Mouse (Mus musculus) hindbrain, embryonic 13.5 days (tissue): ENCODE measurements around the gene Hoxa1. TPM values are rescaled to one million over a fixed set of nuclear protein-coding genes. Genes with fewer than 3 reads are reported as not detected.

ENCODE experiments used
- ATAC-seq: fragments of 200-750 bp; cut with Nextera tagmentation; 2 replicates; pipeline ENCODE4 v1.8.0; 2017; ENCODE audit warnings: moderate TSS enrichment; ENCODE audit not compliant: low FRiP score
- H3K27ac ChIP-seq: fragments of 300-500 bp; sonication (generic); 2 replicates; pipeline ENCODE4 v1.5.1; 2015; ENCODE audit warnings: inconsistent platforms, mild to moderate bottlenecking, moderate library complexity
- H3K27me3 ChIP-seq: fragments of 300-500 bp; sonication (generic); 2 replicates; pipeline ENCODE4 v1.6.1; 2015; ENCODE audit warnings: mild to moderate bottlenecking, inconsistent platforms
- H3K36me3 ChIP-seq: fragments of 300-500 bp; sonication (generic); 2 replicates; pipeline ENCODE4 v1.6.1; 2015; ENCODE audit warnings: mild to moderate bottlenecking, inconsistent platforms
- H3K4me1 ChIP-seq: fragments of 300-500 bp; sonication (generic); replicated peaks from 2 replicates; pipeline ENCODE4 v1.6.1; 2015; ENCODE audit warnings: inconsistent platforms
- H3K4me2 ChIP-seq: fragments of 300-500 bp; sonication (generic); 2 replicates; pipeline ENCODE4 v1.6.1; 2015; ENCODE audit warnings: inconsistent platforms, mild to moderate bottlenecking, moderate library complexity
- H3K4me3 ChIP-seq: fragments of 300-500 bp; sonication (generic); 2 replicates; pipeline ENCODE4 v1.5.1; 2015; ENCODE audit warnings: mild to moderate bottlenecking, inconsistent platforms
- H3K9ac ChIP-seq: fragments of 300-500 bp; sonication (generic); 2 replicates; pipeline ENCODE4 v1.6.1; 2015; ENCODE audit warnings: mild to moderate bottlenecking, inconsistent platforms
- H3K9me3 ChIP-seq: fragments of 300-500 bp; sonication (generic); 2 replicates; pipeline ENCODE4 v1.6.1; 2016; ENCODE audit warnings: inconsistent platforms
- WGBS: fragments of 180-500 bp; shearing (Covaris S2); methylation state at CpG from one replicate; pipeline ENCODE4 v1.1.7; 2015; 5-methylcytosine and 5-hydroxymethylcytosine counted together
- polyA plus RNA-seq: library from polyadenylated mRNA; unstranded; fragments of >200 nt; fragmentation: Nextera tagmentation; extraction: Ambion mirVana; gene quantifications from 2 replicates; pipeline ENCODE4 v1.2.1, GENCODE M21; 2015

Gene Hoxa1
- polyA plus RNA-seq, 1 experiment from 2014 or later, result 2.0 TPM

DNA sequence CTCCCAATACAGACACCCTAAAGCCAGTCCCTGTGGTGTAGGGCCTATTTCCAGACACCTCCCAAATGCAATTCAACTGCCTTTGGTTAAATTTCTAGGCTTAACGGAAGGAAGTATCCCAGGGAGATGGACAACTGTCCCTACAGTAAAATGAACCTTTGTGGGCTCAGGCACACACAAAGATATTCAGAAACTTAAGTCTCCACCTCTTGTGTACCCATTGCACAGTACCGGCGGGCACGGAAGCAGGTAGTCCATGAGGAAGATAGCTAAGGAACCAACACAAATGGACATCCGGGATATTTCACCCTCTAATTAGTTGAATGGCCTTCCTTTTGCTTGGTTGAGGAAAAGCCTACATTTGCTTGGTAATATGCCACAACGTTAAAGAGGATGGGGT lies 18.3 kb upstream of the Hoxa1 start:
- Histone ChIP-seq H3K9ac (peak overlapping the region; percentile 97), H3K27ac (peak overlapping the region; percentile 99), H3K9me3 (no peaks in the 10 kb centered on the region), H3K36me3 (no peaks in the 10 kb centered on the region), H3K4me2 (peak overlapping the region; percentile 88), H3K4me1 (peaks cover 34% of the 10 kb centered on the region), H3K27me3 (peaks cover 48% of the 10 kb centered on the region), H3K4me3 (peak overlapping the region; percentile 70)
- ATAC-seq, result no peak
- under 1% methylated on average over 6 of the region's 6 CpGs for WGBS

GRCm38 (mm10) chr6:52175864-52176263 lies 17.7 kb upstream of the Hoxa1 start:
- Histone ChIP-seq H3K4me2 (peak overlapping the region; percentile 88), H3K27ac (peak overlapping the region; percentile 99), H3K9me3 (no peaks in the 10 kb centered on the region), H3K36me3 (no peaks in the 10 kb centered on the region; the same call in 1 of the 2 replicates), H3K4me3 (peak overlapping the region; percentile 70), H3K4me1 (peaks cover 34% of the 10 kb centered on the region), H3K27me3 (peaks cover 48% of the 10 kb centered on the region), H3K9ac (peak overlapping the region; percentile 97)
- ATAC-seq, result peak; percentile 62
- WGBS, result under 1% methylated on average over 19 of the region's 35 CpGs

- Histone ChIP-seq H3K27me3 (peaks cover 47% of the 10 kb centered on the region), H3K4me3 (peak overlapping the region; percentile 70), H3K9ac (peak overlapping the region; percentile 97), H3K9me3 (no peaks in the 10 kb centered on the region), H3K4me1 (peaks cover 34% of the 10 kb centered on the region), H3K27ac (peak overlapping the region; percentile 99), H3K4me2 (peak overlapping the region; percentile 88), H3K36me3 (no peaks in the 10 kb centered on the region; the same call in 1 of the 2 replicates)
- under 1% methylated on average over 30 of the region's 41 CpGs for WGBS
- no peak for ATAC-seq
These were observed 17.0 kb upstream of the Hoxa1 start for GRCm38 (mm10) chr6:52174968-52175751.

- Histone ChIP-seq H3K36me3 (peaks cover 3% of the 10 kb centered on the region; the same call in 1 of the 2 replicates), H3K9ac (peak overlapping the region; percentile 100), H3K27ac (peak overlapping the region; percentile 100), H3K4me3 (peak overlapping the region; percentile 70), H3K27me3 (peaks cover 38% of the 10 kb centered on the region), H3K4me2 (peak overlapping the region; percentile 88), H3K9me3 (no peaks in the 10 kb centered on the region), H3K4me1 (peaks cover 42% of the 10 kb centered on the region)
- no peak for ATAC-seq
- 7% methylated on average over 4 of the region's 4 CpGs for WGBS
These were observed 15.5 kb upstream of the Hoxa1 start for GRCm38 (mm10) chr6:52173648-52174047.

- Histone ChIP-seq H3K27ac (peak overlapping the region; percentile 100), H3K4me3 (peak overlapping the region; percentile 70), H3K4me1 (peaks cover 44% of the 10 kb centered on the region), H3K4me2 (peak overlapping the region; percentile 88), H3K9me3 (no peaks in the 10 kb centered on the region), H3K36me3 (peaks cover 3% of the 10 kb centered on the region; the same call in 1 of the 2 replicates), H3K27me3 (peaks cover 37% of the 10 kb centered on the region), H3K9ac (peak overlapping the region; percentile 100)
- WGBS, result under 1% methylated on average over 35 of the region's 35 CpGs
- peak; percentile 85 for ATAC-seq
These were observed 14.4 kb upstream of the Hoxa1 start for GRCm38 (mm10) chr6:52172501-52172900.

- Histone ChIP-seq H3K4me3 (peak overlapping the region; percentile 70), H3K9me3 (no peaks in the 10 kb centered on the region), H3K9ac (peak overlapping the region; percentile 100), H3K36me3 (peaks cover 3% of the 10 kb centered on the region; the same call in 1 of the 2 replicates), H3K27me3 (peaks cover 37% of the 10 kb centered on the region), H3K27ac (peak overlapping the region; percentile 100), H3K4me1 (peaks cover 44% of the 10 kb centered on the region), H3K4me2 (peak overlapping the region; percentile 88)
- peak; percentile 1; the same call in 1 of the 2 replicates for ATAC-seq
- WGBS, result 3% methylated on average over 7 of the region's 7 CpGs
These were observed 13.8 kb upstream of the Hoxa1 start for GRCm38 (mm10) chr6:52171938-52172337.

DNA sequence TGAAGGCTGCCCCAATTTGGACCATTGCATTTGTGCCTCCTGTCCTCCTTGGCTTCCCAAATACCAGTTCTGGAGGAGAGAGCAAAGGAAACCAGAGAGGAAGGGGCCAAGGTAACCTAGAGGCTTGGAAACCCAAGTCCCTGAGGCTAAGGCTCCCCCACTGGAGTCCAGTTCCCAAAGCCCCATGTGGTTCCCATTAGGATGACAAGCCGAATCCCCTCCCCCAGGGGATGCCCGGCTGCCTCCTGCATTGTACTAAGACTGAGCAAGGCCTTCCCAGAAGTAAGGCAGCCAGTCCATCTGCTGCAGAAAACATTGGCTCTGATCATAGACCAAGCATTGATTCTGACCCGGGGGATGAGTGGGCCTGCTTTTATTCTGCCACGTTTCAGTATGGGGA lies 13.2 kb upstream of the Hoxa1 start:
- Histone ChIP-seq H3K27ac (peak overlapping the region; percentile 100), H3K4me3 (peak overlapping the region; percentile 70), H3K9ac (peak overlapping the region; percentile 100), H3K36me3 (peaks cover 3% of the 10 kb centered on the region; the same call in 1 of the 2 replicates), H3K4me1 (peaks cover 44% of the 10 kb centered on the region), H3K27me3 (peaks cover 37% of the 10 kb centered on the region), H3K9me3 (no peaks in the 10 kb centered on the region), H3K4me2 (peak overlapping the region; percentile 88)
- no peak for ATAC-seq
- under 1% methylated on average over 4 of the region's 4 CpGs for WGBS

DNA sequence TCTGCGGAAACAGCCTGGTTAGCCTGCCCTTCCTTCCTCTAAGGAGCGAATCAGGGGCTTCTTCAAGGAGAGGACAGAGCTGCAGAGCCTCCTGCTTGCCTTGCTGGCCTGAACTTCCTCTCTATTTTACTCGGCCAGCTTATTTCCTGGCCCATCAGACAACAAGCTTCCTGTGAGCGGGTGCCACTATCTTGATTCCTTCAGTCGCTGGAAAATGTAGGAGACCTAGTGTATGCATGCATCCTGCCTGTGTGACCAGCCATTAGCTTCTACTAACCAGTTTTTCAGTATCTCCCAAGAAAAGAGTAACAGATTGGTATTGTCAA lies 12.7 kb upstream of the Hoxa1 start:
- peak overlapping the region; percentile 100 for H3K9ac ChIP-seq
- peak overlapping the region; percentile 100 for H3K27ac ChIP-seq
- ATAC-seq, result no peak
- peaks cover 46% of the 10 kb centered on the region for H3K4me1 ChIP-seq
- H3K4me3 ChIP-seq, result peak overlapping the region; percentile 70
- H3K36me3 ChIP-seq, result peaks cover 3% of the 10 kb centered on the region; the same call in 1 of the 2 replicates
- H3K4me2 ChIP-seq, result peak overlapping the region; percentile 88
- no peaks in the 10 kb centered on the region for H3K9me3 ChIP-seq
- 9% methylated on average over 5 of the region's 5 CpGs for WGBS
- H3K27me3 ChIP-seq, result peaks cover 38% of the 10 kb centered on the region

DNA sequence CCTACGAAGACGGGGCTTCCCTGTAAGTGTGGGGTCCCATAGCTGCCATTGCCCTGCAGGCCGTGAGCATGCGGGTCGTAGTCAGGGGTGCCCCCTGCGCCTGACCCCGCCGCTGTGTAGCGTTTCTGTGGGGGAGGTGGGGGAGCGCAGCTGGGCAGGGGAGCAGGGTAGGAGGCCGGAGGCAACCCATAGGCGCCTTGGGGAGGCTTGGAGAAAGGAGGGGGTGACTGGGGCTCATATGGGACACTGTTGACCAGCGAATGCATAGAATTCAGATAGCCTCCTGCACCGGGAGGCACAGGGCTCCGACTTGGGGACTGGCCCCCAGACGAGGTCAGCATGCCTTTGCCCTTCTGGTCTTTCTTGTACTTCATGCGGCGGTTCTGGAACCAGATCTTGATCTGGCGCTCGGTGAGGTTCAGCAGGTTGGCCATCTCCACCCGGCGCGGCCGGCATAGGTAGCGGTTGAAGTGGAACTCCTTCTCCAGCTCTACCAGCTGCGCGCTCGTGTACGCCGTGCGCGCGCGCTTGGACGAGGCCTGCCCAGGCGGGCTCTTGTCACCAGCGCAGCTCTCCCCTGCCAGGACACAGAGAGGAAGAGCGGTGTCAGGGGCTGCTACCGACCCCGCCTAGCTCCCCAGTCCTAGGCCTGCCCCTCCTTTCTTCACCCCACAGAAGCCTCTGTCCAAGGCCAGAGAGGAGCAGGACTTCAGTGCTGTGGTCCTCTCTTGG lies 12.2 kb upstream of the Hoxa1 start:
- Histone ChIP-seq H3K27ac (peak overlapping the region; percentile 100), H3K9me3 (no peaks in the 10 kb centered on the region), H3K27me3 (peaks cover 41% of the 10 kb centered on the region), H3K4me1 (peaks cover 50% of the 10 kb centered on the region), H3K36me3 (peaks cover 3% of the 10 kb centered on the region; the same call in 1 of the 2 replicates), H3K9ac (peak overlapping the region; percentile 100), H3K4me3 (peak overlapping the region; percentile 70), H3K4me2 (peak overlapping the region; percentile 88)
- no peak for ATAC-seq
- WGBS, result 2% methylated on average over 40 of the region's 40 CpGs

- Histone ChIP-seq H3K4me1 (peaks cover 50% of the 10 kb centered on the region), H3K9ac (peak overlapping the region; percentile 100), H3K4me2 (peak overlapping the region; percentile 88), H3K9me3 (no peaks in the 10 kb centered on the region), H3K36me3 (peaks cover 3% of the 10 kb centered on the region; the same call in 1 of the 2 replicates), H3K27me3 (peaks cover 41% of the 10 kb centered on the region), H3K27ac (peak overlapping the region; percentile 100), H3K4me3 (peak overlapping the region; percentile 70)
- no peak for ATAC-seq
- 7% methylated on average over 16 of the region's 16 CpGs for WGBS
These were observed 11.5 kb upstream of the Hoxa1 start for GRCm38 (mm10) chr6:52169499-52170165.

DNA sequence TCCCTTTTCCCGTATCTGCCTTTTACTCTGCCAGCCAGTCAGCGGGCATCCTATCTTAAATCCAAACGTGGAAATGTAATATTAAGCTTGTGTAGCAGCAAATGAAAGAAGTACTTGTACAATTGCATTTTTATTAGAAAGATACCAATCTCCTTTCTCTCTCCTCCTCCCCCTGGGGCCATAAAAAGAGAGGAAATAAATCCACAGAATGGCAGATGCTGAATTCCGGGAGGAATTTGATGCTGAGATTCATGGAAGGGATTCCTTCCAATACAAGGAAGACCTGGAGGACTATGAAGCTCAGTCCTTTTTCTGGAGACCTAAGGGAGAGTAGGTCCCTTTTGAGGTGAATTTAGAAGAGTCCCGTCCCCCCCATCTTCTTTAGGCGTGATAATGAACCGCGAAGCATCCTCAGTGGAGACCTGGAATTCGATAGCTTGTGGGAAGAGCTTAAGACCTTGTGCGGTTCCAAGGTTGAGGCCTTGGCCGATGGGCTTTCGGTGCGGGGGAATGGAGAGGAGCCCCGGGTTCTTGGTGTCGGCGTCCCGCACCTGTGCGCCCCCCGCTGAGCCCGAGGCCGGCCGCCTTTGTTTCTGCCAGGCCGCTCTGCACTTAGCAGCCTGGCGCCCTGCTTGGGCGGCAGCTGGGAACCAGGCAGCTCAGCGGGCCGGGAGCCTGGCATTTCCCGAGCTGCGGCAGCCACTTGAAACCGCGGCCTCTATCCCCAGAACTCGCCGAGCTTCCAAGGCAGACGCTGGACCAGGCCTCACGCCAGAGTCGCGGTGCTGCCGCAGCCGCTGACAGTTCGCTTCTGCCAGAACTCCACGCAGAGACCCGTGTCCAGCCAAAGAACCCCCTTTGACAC lies 10.3 kb upstream of the Hoxa1 start:
- ATAC-seq, result no peak
- Histone ChIP-seq H3K27me3 (peaks cover 40% of the 10 kb centered on the region), H3K4me1 (peaks cover 48% of the 10 kb centered on the region), H3K4me3 (peak overlapping the region; percentile 70), H3K27ac (peak overlapping the region; percentile 100), H3K36me3 (peaks cover 3% of the 10 kb centered on the region; the same call in 1 of the 2 replicates), H3K4me2 (peak overlapping the region; percentile 88), H3K9me3 (no peaks in the 10 kb centered on the region), H3K9ac (peak overlapping the region; percentile 100)
- WGBS, result under 1% methylated on average over 42 of the region's 42 CpGs
